Mouse (Mus musculus) large intestine, adult 2 months (tissue): ENCODE measurements around the gene Tas2r106. TPM values are rescaled to one million over a fixed set of nuclear protein-coding genes. Genes with fewer than 3 reads are reported as not detected.
A peak's percentile ranks its signal among the peaks of the same experiment; 100 is the strongest.

Source experiments
- DNase-seq: peaks from one replicate; pipeline ENCODE4 v3.0.0-alpha.2; 2012; ENCODE audit warnings: low read depth, low spot score
- WGBS: fragments of 180-500 bp; shearing (Covaris S2); methylation state at CpG from one replicate; pipeline ENCODE4 v1.1.7; 2018; 5-methylcytosine and 5-hydroxymethylcytosine counted together
- polyA plus RNA-seq: library from polyadenylated mRNA; depleted of rRNA; stranded (reverse); fragments of >200 nt; gene quantifications from 2 replicates; pipeline ENCODE4 v1.2.3, GENCODE M21; 2012; rRNA removed

Tas2r106 gene
- polyA plus RNA-seq = not detected in 2 replicates

- no peak for DNase-seq
- 66% methylated on average over 3 of the region's 3 CpGs for WGBS
These were observed at the start of gene Tas2r106 for GRCm38 (mm10) chr6:131678786-131679185. Tas2r106 (minus strand) TSS chr6:131678886.

GRCm38 (mm10) chr6:131712803-131713202 lies 34.1 kb upstream of the Tas2r106 start:
- 38% methylated on average over 7 of the region's 7 CpGs for WGBS
- DNase-seq = peak; percentile 0

- DNase-seq = no peak
These were observed 11.3 kb upstream of the Tas2r106 start, which contains the start of gene Tas2r114 for GRCm38 (mm10) chr6:131689963-131690362. Tas2r114 (minus strand) TSS chr6:131690063.

DNA sequence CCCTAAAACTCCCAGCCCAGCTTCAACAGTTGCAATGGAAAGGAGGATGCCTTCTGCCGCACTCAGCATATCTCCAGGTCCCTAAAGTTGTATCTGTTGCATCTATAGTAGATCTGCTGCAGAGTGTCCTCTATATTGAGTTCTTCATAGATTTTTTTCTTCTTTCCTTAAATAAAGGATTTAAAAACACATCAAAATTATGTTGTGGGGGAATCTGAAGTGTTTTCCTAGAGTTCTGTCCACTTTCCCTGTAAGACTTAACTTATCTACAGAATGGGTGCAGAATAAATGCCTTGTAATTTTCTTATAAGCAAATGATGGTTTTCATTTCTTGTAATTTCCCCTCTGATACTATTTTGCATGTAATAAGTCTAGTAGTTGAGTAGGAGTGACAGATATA lies 8.7 kb upstream of the Tas2r106 start, which contains the start of gene Tas2r105:
TSS of gene Tas2r105 (minus strand) at position 101 of the 400 bp plus-strand sequence.
- 50% methylated on average over 1 of the region's 1 CpGs for WGBS
- DNase-seq = no peak

GRCm38 (mm10) chr6:131685644-131686043 lies 7.0 kb upstream of the Tas2r106 start, which contains the start of gene Tas2r104:
Tas2r104 (minus strand) TSS chr6:131685744.
- no peak for DNase-seq
- WGBS = 73% methylated on average over 1 of the region's 1 CpGs

DNA sequence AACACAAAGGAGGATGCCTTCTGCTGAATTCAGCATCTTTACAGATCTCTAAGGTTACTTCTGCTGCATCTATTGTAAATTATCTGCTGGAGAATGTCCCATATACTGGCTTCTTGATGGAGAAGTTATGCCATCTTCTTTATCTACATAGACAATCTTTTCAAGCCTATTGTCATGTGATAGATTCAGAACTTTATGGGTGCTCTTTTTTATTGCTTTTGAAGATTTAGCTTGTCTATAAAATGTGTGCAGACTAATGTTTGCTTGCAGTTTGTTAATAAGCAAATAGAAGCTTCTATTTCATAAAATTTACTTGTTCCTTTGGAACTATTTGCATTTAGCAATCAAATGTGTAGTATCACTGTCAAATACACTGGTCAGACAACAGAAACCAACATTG lies 18.6 kb downstream of the Tas2r106 start, which contains the start of gene Tas2r107:
TSS of gene Tas2r107 (minus strand) at position 101 of the 400 bp plus-strand sequence.
- no peak for DNase-seq

GRCm38 (mm10) chr6:131630812-131631211 lies 47.9 kb downstream of the Tas2r106 start, which contains the start of gene Tas2r130:
Tas2r130 (minus strand) TSS chr6:131630912.
- 71% methylated on average over 3 of the region's 3 CpGs for WGBS
- no peak for DNase-seq

Other genes starting within 250 kb of the Tas2r106 start
- gene 5430401F13Rik, start 192.5 kb downstream of the Tas2r106 start, polyA plus RNA-seq = not detected in 2 replicates
- not detected in 2 replicates for gene Gm6619, start 192.5 kb downstream of the Tas2r106 start, polyA plus RNA-seq
- gene Tas2r130, start 48.0 kb downstream of the Tas2r106 start, polyA plus RNA-seq = not detected in 2 replicates
- gene Tas2r107, start 18.7 kb downstream of the Tas2r106 start, polyA plus RNA-seq = not detected in 2 replicates
- not detected in 2 replicates for gene Tas2r104, start 6.9 kb upstream of the Tas2r106 start, polyA plus RNA-seq
- gene Tas2r105, start 8.6 kb upstream of the Tas2r106 start, polyA plus RNA-seq = not detected in 2 replicates
- not detected in 2 replicates for gene Tas2r114, start 11.2 kb upstream of the Tas2r106 start, polyA plus RNA-seq